Mouse (Mus musculus): ENCODE results near the gene Pcsk5.
"Not testable (repeated sequence)": the region's sequence is repeated elsewhere in the genome, so short reads cannot be mapped to it uniquely, and the experiment has no call there.

GRCm38 (mm10) chr19:17473138-17473537, 364.3 kb downstream of the Pcsk5 start:
- not testable (repeated sequence) for TF ChIP-seq CTCF (IDR thresholded peaks at IDR 0.05; ENCODE audit: extremely low read depth, insufficient read depth, insufficient read length, insufficient replicate concordance); POLR2A (IDR thresholded peaks at IDR 0.05; ENCODE audit: low read depth, low read length)
